Mouse (Mus musculus) forebrain, embryonic 15.5 days (tissue): ENCODE measurements around the gene Slc39a8. TPM values are rescaled to one million over a fixed set of nuclear protein-coding genes. Genes with fewer than 3 reads are reported as not detected.

ENCODE experiments used
- ATAC-seq: fragments of 200-750 bp; cut with Nextera tagmentation; replicated peaks from 2 replicates; pipeline ENCODE4 v1.8.0; 2017; ENCODE audit warnings: mild to moderate bottlenecking, moderate TSS enrichment, moderate library complexity
- H3K27ac ChIP-seq: fragments of 300-500 bp; sonication (generic); replicated peaks from 2 replicates; pipeline ENCODE4 v1.5.1; 2015; ENCODE audit warnings: mild to moderate bottlenecking, inconsistent platforms
- H3K27me3 ChIP-seq: fragments of 300-500 bp; sonication (generic); 2 replicates; pipeline ENCODE4 v1.6.1; 2015; ENCODE audit warnings: inconsistent platforms
- H3K36me3 ChIP-seq: fragments of 300-500 bp; sonication (generic); 2 replicates; pipeline ENCODE4 v1.6.1; 2015; ENCODE audit warnings: mild to moderate bottlenecking, inconsistent platforms
- H3K4me1 ChIP-seq: fragments of 300-500 bp; sonication (generic); 2 replicates; pipeline ENCODE4 v1.6.1; 2015; ENCODE audit warnings: inconsistent platforms
- H3K4me2 ChIP-seq: fragments of 300-500 bp; sonication (generic); replicated peaks from 2 replicates; pipeline ENCODE4 v1.6.1; 2015; ENCODE audit warnings: mild to moderate bottlenecking, inconsistent platforms
- H3K4me3 ChIP-seq: fragments of 300-500 bp; sonication (generic); 2 replicates; pipeline ENCODE4 v1.5.1; 2015; ENCODE audit warnings: mild to moderate bottlenecking, inconsistent platforms
- H3K9ac ChIP-seq: fragments of 300-500 bp; sonication (generic); replicated peaks from 2 replicates; pipeline ENCODE4 v1.6.1; 2015; ENCODE audit warnings: mild to moderate bottlenecking, inconsistent platforms
- H3K9me3 ChIP-seq: fragments of 300-500 bp; sonication (generic); 2 replicates; pipeline ENCODE4 v1.6.1; 2016; ENCODE audit warnings: inconsistent platforms
- WGBS: fragments of 180-500 bp; shearing (Covaris S2); methylation state at CpG from one replicate; pipeline ENCODE4 v1.1.7; 2015; ENCODE audit warnings: mixed read lengths; 5-methylcytosine and 5-hydroxymethylcytosine counted together
- polyA plus RNA-seq: library from polyadenylated mRNA; unstranded; fragments of >200 nt; fragmentation: Nextera tagmentation; extraction: Ambion mirVana; gene quantifications from 2 replicates; pipeline ENCODE4 v1.2.1, GENCODE M21; 2015

Gene Slc39a8
- polyA plus RNA-seq, 1 experiment from 2014 or later: 9.3 TPM

- WGBS: 85% methylated on average over 4 of the region's 4 CpGs
- Histone ChIP-seq H3K27me3 (no peaks in the 10 kb centered on the region), H3K9ac (no peak overlapping the region), H3K4me2 (no peak overlapping the region), H3K4me1 (no peaks in the 10 kb centered on the region), H3K27ac (no peak overlapping the region), H3K9me3 (no peaks in the 10 kb centered on the region), H3K4me3 (no peak overlapping the region), H3K36me3 (no peaks in the 10 kb centered on the region)
- ATAC-seq: no peak
Observed at GRCm38 (mm10) chr3:135928184-135928583, 103.1 kb downstream of the Slc39a8 start.

- H3K36me3 ChIP-seq: no peaks in the 10 kb centered on the region
- H3K9ac ChIP-seq: no peak overlapping the region
- no peak overlapping the region for H3K4me3 ChIP-seq
- H3K4me1 ChIP-seq: no peaks in the 10 kb centered on the region
- H3K9me3 ChIP-seq: no peaks in the 10 kb centered on the region
- ATAC-seq: no peak
- H3K4me2 ChIP-seq: no peak overlapping the region
- 90% methylated on average over 2 of the region's 2 CpGs for WGBS
- no peaks in the 10 kb centered on the region for H3K27me3 ChIP-seq
- no peak overlapping the region for H3K27ac ChIP-seq
Observed at GRCm38 (mm10) chr3:135937455-135937854, 112.4 kb downstream of the Slc39a8 start.

Other genes with a start within 250 kb of the Slc39a8 start
- 5.9 and 7.1 TPM in 2 replicates for gene Nfkb1, start 133.7 kb upstream of the Slc39a8 start, polyA plus RNA-seq